Mouse (Mus musculus) bone marrow macrophage, adult 2 months (primary cell): Measurements from ENCODE around the gene Usp35.

Source experiments
- CTCF ChIP-seq: IDR thresholded peaks from 2 replicates; pipeline ENCODE4 v1.5.1; 2012; ENCODE audit warnings: low read depth, mild to moderate bottlenecking, low read length, moderate library complexity
- POLR2A ChIP-seq: IDR thresholded peaks from 2 replicates; pipeline ENCODE4 v1.6.1; 2012; ENCODE audit warnings: mild to moderate bottlenecking, low read depth, low read length, borderline replicate concordance

- TF ChIP-seq POLR2A (no peak), CTCF (no peak)
Observed at GRCm38 (mm10) chr7:97375101-97375500, 43.3 kb upstream of the Usp35 start.
